Mouse (Mus musculus) testis, postnatal 14 days (tissue): Measurements from ENCODE around the gene Zfp935.
"Not testable (repeated sequence)": the region's sequence is repeated elsewhere in the genome, so short reads cannot be mapped to it uniquely, and the experiment has no call there.

Experiments
- DNase-seq: peaks from one replicate; pipeline ENCODE4 v3.0.0; 2021; ENCODE audit warnings: low spot score

Gene Zfp935

DNA sequence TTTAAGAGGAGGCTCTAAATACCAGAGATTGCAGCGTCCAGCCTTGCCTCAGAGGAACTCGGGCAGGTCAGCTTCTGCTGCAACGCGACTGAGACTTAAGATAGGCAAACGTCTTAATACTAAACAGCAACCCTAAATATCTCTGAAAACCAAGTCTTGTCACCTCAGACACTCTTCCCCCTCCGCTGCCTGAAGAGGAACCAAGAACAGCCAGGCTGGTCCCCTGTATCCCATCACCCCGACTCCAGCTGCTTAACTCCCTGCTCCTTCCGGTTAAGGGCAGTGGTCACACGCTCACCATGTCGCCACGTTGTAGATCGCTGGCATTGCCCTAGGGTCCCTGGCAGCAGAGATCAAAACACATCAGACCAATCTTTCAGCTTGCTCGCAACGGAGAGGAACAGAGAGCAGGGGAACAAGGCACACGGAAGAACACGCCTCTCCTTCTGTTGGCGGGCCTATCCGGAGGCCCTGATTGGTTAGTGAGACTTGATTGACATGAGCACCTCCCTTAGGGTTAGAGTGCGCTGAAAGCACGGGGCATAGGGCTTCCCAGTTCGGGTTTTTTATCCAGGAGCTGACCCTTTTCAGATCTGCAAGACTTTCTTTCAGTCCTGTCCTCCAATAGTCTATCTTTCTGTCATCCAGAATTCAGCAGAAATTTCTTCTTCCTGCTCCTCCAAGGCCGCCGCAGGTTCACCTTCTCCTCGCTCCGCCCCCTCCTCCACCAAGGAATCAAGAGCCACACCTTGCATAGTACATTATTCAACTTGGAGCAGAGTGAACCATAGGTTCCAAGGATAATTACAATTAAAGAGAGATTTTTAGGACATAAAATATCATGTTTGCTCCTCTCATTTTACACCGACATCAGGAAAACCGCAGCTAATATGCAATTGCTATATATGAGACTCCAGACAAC lies at the start of gene Zfp935:
TSS of gene Zfp935 (minus strand) at position 323 of the 922 bp plus-strand sequence.
- peak; percentile 85 for DNase-seq

DNA sequence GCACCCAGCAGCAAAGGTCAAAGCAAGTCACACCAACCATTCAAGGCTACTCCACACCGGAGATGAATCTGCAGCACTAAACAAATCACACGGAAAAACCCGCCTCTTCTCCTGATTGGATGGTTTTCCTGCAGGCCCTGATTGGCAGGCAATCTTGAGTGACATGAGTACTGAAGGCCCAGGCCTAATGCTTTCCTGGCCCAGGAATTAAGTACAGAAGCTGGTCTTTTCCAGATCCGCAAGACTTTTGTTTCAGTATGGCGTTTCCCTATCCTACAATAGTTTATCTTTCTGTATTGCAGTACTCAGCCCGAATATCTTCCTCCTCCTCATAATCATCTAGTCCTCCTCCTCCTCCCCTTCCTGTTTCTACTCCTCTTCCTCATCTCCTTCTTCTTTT lies 12.8 kb upstream of the Zfp935 start, which contains the start of gene Zfp934:
TSS of gene Zfp934 (minus strand) at position 101 of the 400 bp plus-strand sequence.
- DNase-seq: not testable (repeated sequence)

DNA sequence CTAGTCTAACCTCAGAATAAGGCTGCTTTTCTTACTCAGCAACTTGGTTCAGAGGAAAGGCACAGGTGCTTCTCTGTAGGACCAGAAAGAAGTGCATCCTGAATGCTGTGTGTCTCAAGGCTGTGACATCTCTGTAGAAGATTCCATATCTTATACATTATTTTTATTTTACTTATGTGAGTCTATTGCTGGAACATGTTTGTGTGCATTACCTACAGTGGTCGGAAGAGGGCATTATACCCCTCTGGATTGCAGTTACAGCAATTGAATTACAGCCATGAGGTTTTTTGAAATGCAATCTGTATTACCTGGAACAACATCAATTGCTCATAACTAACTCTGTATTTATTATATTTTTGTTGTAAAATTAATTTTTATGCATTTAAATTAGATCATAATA lies 3.4 kb upstream of the Zfp935 start:
- not testable (repeated sequence) for DNase-seq

DNA sequence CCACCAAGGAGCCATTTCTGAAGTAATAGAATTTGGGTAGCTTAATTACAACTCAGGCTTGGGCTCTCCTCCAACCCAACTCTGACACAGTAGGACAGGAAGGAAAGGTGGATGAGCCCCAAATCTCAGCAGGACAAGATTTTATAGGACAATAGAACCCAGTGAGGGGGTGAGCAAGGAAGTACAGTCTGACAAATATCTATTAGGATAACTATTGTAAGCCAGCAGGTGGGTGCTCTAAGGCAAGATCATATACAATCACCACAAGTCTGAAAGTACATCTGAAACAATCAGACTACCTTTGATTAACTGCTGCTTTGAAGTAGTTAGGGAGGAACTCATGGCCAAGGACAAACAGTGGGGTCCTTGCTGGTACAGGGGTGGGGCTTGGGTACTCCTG lies 28.2 kb downstream of the Zfp935 start:
- DNase-seq: not testable (repeated sequence)

DNA sequence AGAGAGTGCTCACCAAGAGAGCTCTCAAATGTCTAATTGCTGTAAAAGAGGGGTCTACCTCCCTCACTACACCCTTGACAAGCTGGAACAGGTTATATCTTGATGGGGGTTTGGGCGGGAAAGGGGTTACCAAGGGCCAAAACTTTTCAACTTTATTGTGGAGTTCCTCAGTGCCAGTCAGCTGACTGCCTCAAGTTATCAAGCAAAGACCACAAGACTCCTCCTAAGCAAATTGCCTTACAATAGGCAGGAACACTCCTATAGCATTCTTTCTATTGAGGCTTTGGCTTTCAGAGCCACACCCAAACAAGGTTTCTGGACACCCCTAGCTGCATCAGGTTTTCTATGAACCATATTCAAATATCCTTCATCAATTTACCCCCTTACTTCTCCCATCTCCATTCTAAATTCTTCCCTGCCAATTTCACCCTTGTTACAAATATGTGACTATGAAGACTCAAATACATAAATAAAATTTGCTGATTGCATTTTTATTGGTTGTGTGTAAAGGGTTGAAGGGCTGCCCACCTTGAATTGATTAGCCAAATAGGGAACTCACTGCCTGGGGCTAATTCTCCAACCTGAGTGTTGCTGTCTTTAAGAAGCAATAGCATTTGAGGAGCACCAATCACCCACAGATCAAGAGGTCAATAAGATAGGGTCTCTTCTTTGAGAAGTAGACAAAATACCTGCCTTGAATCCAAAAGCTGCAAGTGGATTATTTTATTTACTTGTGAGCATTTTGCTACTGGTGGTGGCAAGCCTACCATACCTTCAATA lies 47.5 kb downstream of the Zfp935 start:
- not testable (repeated sequence) for DNase-seq

DNA sequence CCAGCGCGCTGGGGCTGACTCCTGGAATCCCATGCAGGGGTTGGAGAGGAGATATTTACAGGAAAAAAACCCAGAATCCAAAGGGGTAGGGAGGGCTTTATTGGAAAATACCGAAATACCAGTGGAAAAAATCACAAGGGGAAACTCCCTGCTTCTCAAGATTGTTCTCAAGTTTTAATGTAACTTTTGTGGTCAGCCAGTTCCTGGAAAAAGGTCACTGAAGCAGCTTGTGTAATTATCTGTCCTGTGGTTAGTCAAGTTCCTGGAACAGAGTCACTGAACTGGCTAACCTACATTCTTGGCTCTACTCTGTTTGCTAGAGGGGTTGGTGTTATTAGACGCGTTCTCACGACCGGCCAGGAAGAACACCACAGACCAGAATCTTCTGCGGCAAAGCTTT lies 85.7 kb downstream of the Zfp935 start:
- DNase-seq: not testable (repeated sequence)

DNA sequence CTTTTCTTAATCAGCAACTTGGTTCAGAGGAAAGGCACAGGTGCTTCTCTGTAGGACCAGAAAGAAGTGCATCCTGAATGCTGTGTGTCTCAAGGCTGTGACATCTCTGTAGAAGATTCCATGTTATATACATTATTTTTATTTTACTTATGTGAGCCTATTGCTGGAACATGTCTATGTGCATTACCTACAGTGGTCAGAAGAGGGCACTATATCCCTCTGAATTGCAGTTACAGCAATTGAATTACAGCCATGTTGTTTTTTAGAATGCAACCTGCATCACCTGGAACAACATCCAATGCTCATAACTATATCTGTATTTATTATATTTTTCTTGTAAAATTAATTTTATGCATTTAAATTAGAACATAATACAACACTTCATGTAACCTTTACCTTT lies 88.4 kb downstream of the Zfp935 start:
- not testable (repeated sequence) for DNase-seq

DNA sequence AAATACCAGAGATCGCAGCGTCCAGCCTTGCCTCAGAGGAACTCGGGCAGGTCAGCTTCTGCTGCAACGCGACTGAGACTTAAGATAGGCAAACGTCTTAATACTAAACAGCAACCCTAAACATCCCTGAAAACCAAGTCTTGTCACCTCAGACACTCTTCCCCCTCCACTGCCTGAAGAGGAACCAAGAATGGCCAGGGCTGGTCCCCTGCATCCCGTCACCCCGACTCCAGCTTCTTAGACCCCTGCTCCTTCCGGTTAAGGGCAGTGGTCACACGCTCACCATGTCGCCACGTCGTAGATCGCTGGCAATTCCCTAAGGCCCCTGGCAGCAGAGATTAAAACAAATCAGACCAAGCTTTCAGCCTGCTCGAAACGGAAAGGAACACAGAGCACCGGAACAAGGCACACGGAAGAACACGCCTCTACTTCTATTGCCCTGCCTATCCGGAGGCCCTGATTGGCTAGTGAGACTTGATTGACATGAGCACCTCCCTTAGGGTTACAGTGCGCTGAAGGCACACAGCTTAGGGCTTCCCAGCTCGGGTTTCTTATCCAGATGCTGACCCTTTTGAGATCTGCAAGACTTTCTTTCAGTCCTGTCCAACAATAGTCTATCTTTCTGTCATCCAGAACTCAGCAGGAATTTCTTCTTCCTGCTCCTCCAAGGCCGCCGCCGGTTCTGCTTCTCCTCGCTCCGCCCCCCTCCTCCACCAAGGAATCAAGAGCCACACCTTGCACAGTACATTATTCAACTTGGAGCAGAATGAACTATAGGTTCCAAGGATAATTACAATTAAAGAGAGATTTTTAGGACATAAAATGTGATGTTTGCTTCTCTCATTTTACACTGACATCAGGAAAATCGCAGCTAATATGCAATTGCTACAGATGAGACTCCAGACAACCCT lies 91.6 kb downstream of the Zfp935 start, which contains the start of gene Gm49359:
TSS of gene Gm49359 (minus strand) at position 409 of the 911 bp plus-strand sequence.
- DNase-seq: peak; percentile 91
